Mouse (Mus musculus) gastrocnemius, postnatal 25 days (tissue): ENCODE data around the gene Tmem256. TPM values are rescaled to one million over a fixed set of nuclear protein-coding genes. Genes with fewer than 3 reads are reported as not detected.

Experiments used
- DNase-seq: peaks from one replicate; pipeline ENCODE4 v3.0.0; 2022
- long read RNA-seq, 2 experiments: library from polyadenylated mRNA; stranded (forward); transcript quantifications; one replicate each; pipeline ENCODE4 v2.0.0; 2021
- total RNA-seq, 2 experiments: library from RNA; stranded (reverse); gene quantifications; 1 replicate in 1 of 2; 2 replicates in 1 of 2; pipeline ENCODE4 v1.2.3; 2021

Tmem256 gene
- 100 to 1,000 TPM; 126 to 144 TPM for total RNA-seq
- long read RNA-seq, experiment 1, transcript Tmem256-203 (4 exons, 421 nt) = major isoform, 152 of 314 reads
- long read RNA-seq, experiment 1, transcript Tmem256-201 (4 exons, 492 nt) = minor isoform, 133 of 314 reads
- long read RNA-seq, experiment 1, transcript Tmem256-202 (3 exons, 603 nt) = minor isoform, 12 of 314 reads
- long read RNA-seq, experiment 1, partial matches to known transcripts = 5 of 314 reads
- long read RNA-seq, experiment 1, other reads (novel, unspliced or antisense) = 12 of 314 reads
- long read RNA-seq, experiment 2, transcript Tmem256-201 (4 exons, 492 nt) = minor isoform, 84 of 195 reads
- long read RNA-seq, experiment 2, transcript Tmem256-202 (3 exons, 603 nt) = minor isoform, 8 of 195 reads
- long read RNA-seq, experiment 2, transcript Tmem256-203 (4 exons, 421 nt) = major isoform, 93 of 195 reads
- long read RNA-seq, experiment 2, partial matches to known transcripts = 0 of 195 reads
- long read RNA-seq, experiment 2, other reads (novel, unspliced or antisense) = 9 of 195 reads

- peak; percentile 96 for DNase-seq
These were observed at the start of gene Tmem256 for GRCm38 (mm10) chr11:69837952-69838713. Gene Tmem256 (plus strand): TSS chr11:69838514.

GRCm38 (mm10) chr11:69789431-69789830 lies 48.9 kb upstream of the Tmem256 start:
- DNase-seq = no peak

GRCm38 (mm10) chr11:69791420-69791819 lies 46.9 kb upstream of the Tmem256 start:
- DNase-seq = no peak

- no peak for DNase-seq
These were observed 44.9 kb upstream of the Tmem256 start for GRCm38 (mm10) chr11:69793429-69793828.

- DNase-seq = peak; percentile 96
These were observed 42.9 kb upstream of the Tmem256 start, which contains the start of gene Chrnb1 for GRCm38 (mm10) chr11:69795168-69795982. Gene Chrnb1 (minus strand): TSS chr11:69795943.

GRCm38 (mm10) chr11:69795983-69796435 lies 42.3 kb upstream of the Tmem256 start:
- no peak for DNase-seq

- no peak for DNase-seq
These were observed 40.4 kb upstream of the Tmem256 start for GRCm38 (mm10) chr11:69797924-69798323.

- no peak for DNase-seq
These were observed 38.7 kb upstream of the Tmem256 start for GRCm38 (mm10) chr11:69799394-69800137.

GRCm38 (mm10) chr11:69800138-69800391 lies 38.2 kb upstream of the Tmem256 start:
- no peak for DNase-seq

- DNase-seq = peak; percentile 47
These were observed 37.7 kb upstream of the Tmem256 start for GRCm38 (mm10) chr11:69800392-69801197.

- no peak for DNase-seq
These were observed 36.8 kb upstream of the Tmem256 start, which contains the start of gene Fgf11 for GRCm38 (mm10) chr11:69801379-69801977. Gene Fgf11 (minus strand): TSS chr11:69801857.

GRCm38 (mm10) chr11:69802648-69803105 lies 35.6 kb upstream of the Tmem256 start:
- peak; percentile 88 for DNase-seq

- no peak for DNase-seq
These were observed 35.0 kb upstream of the Tmem256 start for GRCm38 (mm10) chr11:69803328-69803727.

- DNase-seq = peak; percentile 82
These were observed 34.3 kb upstream of the Tmem256 start for GRCm38 (mm10) chr11:69803786-69804651.

GRCm38 (mm10) chr11:69804652-69804940 lies 33.7 kb upstream of the Tmem256 start:
- DNase-seq = no peak

GRCm38 (mm10) chr11:69804972-69805909 lies 33.1 kb upstream of the Tmem256 start, which contains the start of gene Tmem102:
Gene Tmem102 (minus strand): TSS chr11:69805624.
- DNase-seq = no peak

- no peak for DNase-seq
These were observed 31.9 kb upstream of the Tmem256 start for GRCm38 (mm10) chr11:69806378-69806777.

- no peak for DNase-seq
These were observed 30.7 kb upstream of the Tmem256 start for GRCm38 (mm10) chr11:69807641-69808040.
